Mouse (Mus musculus) lung, postnatal 0 days (tissue): ENCODE results near the gene Ncln.

Experiments used
- CTCF ChIP-seq: IDR thresholded peaks from 2 replicates; pipeline ENCODE4 v1.5.1; 2016; ENCODE audit warnings: antibody characterized with exemption, mild to moderate bottlenecking
- EP300 ChIP-seq: IDR thresholded peaks from 2 replicates; pipeline ENCODE4 v1.6.1; 2016; ENCODE audit warnings: antibody characterized with exemption, mild to moderate bottlenecking, control low read depth

DNA sequence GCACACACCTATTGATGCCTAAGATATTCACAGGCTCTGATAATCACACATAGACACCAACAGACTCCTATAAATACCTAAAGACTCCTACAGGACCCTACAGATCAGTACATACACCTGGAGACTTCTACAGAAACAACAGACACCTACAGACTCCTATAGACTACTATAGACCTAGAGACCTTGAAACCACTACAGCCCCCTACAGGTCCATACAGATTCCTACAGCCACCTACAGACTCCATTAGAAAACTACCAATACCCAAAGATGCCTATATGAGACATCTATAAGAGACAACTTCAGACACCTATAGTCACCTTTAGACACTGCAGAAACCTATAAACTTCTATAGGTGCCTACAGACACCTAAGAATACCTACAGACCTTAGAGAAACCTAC is 55.2 kb downstream of the Ncln start:
- peak; percentile 67 for TF ChIP-seq CTCF
- TF ChIP-seq EP300: no peak
